Mouse (Mus musculus): ENCODE results near the gene Herc3.
"Not testable (repeated sequence)": the region's sequence is repeated elsewhere in the genome, so short reads cannot be mapped to it uniquely, and the experiment has no call there.

Gene Herc3

GRCm38 (mm10) chr6:58862446-58862993 is 31.3 kb downstream of the Herc3 start:
- peak; percentile 12 to 31 for DNase-seq

GRCm38 (mm10) chr6:58863631-58864235 is 32.5 kb downstream of the Herc3 start:
- peak in 1 of 2 experiments; percentile 41 for DNase-seq

GRCm38 (mm10) chr6:58867858-58868257 is 36.6 kb downstream of the Herc3 start:
- not testable (repeated sequence) for DNase-seq

- DNase-seq: peak; percentile 46 to 67
These were observed 48.3 kb downstream of the Herc3 start for GRCm38 (mm10) chr6:58879572-58879971.

- DNase-seq: no peak
These were observed 48.7 kb downstream of the Herc3 start for GRCm38 (mm10) chr6:58879987-58880386.

- DNase-seq: no peak
These were observed 49.6 kb downstream of the Herc3 start for GRCm38 (mm10) chr6:58880861-58881260.

GRCm38 (mm10) chr6:58881363-58881762 is 50.1 kb downstream of the Herc3 start:
- no peak for DNase-seq

- no peak for DNase-seq
These were observed 51.0 kb downstream of the Herc3 start for GRCm38 (mm10) chr6:58882271-58882670.

GRCm38 (mm10) chr6:58889917-58890316 is 58.7 kb downstream of the Herc3 start:
- DNase-seq: no peak

GRCm38 (mm10) chr6:58893307-58893706 is 62.0 kb downstream of the Herc3 start:
- DNase-seq: no peak

GRCm38 (mm10) chr6:58894994-58895393 is 63.7 kb downstream of the Herc3 start:
- no peak for DNase-seq

GRCm38 (mm10) chr6:58896648-58897047 is 65.4 kb downstream of the Herc3 start:
- no peak for DNase-seq

- DNase-seq: no peak
These were observed 67.8 kb downstream of the Herc3 start for GRCm38 (mm10) chr6:58899076-58899475.

GRCm38 (mm10) chr6:58900536-58900935 is 69.3 kb downstream of the Herc3 start:
- no peak for DNase-seq

- peak; percentile 74 to 77 for DNase-seq
These were observed 71.9 kb downstream of the Herc3 start for GRCm38 (mm10) chr6:58903171-58903570.

GRCm38 (mm10) chr6:58904551-58904950 is 73.3 kb downstream of the Herc3 start:
- DNase-seq: peak; percentile 51 to 61

GRCm38 (mm10) chr6:58906852-58907261 is 75.6 kb downstream of the Herc3 start, which contains the start of gene Nap1l5:
Gene Nap1l5, minus strand, starts transcription at chr6:58907076.
- DNase-seq: peak; percentile 74 to 80

GRCm38 (mm10) chr6:58907336-58907735 is 76.1 kb downstream of the Herc3 start:
- peak in 1 of 2 experiments; percentile 19 for DNase-seq

- no peak for DNase-seq
These were observed 76.5 kb downstream of the Herc3 start for GRCm38 (mm10) chr6:58907791-58908190.

GRCm38 (mm10) chr6:58912842-58913241 is 81.6 kb downstream of the Herc3 start:
- DNase-seq: no peak

- no peak for DNase-seq
These were observed 82.3 kb downstream of the Herc3 start for GRCm38 (mm10) chr6:58913551-58913950.

- no peak for DNase-seq
These were observed 82.7 kb downstream of the Herc3 start for GRCm38 (mm10) chr6:58913971-58914370.

GRCm38 (mm10) chr6:58916498-58916897 is 85.2 kb downstream of the Herc3 start:
- no peak for DNase-seq

GRCm38 (mm10) chr6:58920735-58921134 is 89.5 kb downstream of the Herc3 start:
- no peak for DNase-seq

GRCm38 (mm10) chr6:58921623-58922022 is 90.4 kb downstream of the Herc3 start:
- DNase-seq: peak; percentile 52 to 68

Measured in cerebellum, postnatal 10 days (tissue).